Mouse (Mus musculus): ENCODE measurements at regions not wholly inside any gene's neighbourhood (a gene's known extent, or its start where the extent isn't known, plus 50 kb on each side); places are given as distances from the start of the nearest gene placed in this dataset.
"Not testable (repeated sequence)": the region's sequence is repeated elsewhere in the genome, so short reads cannot be mapped to it uniquely, and the experiment has no call there.

DNA sequence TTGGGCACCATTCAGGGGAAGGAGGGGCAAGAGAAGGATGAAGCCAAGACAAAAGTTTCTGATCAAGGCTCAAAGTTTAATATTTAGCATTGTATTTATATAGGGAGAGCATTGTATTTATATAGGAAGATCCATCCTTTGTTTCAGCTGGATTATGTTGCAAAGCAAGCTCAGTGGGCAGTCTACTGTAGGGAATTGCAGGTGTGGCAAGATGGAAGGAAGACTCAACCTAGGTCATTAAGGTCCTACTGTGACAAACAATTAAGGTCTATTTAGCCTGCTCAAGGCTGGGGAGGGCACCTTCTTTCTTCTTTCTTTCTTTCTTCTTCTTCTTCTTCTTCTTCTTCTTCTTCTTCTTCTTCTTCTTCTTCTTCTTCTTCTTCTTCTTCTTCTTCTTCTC, 728.5 kb downstream of the 4930447A16Rik start:
- TF ChIP-seq POLR2A (IDR thresholded peaks at IDR 0.05; ENCODE audit: insufficient read length, low read depth); TCF12 (IDR thresholded peaks at IDR 0.05; ENCODE audit: insufficient read depth, poor library complexity, severe bottlenecking); MYOG (IDR thresholded peaks at IDR 0.05; ENCODE audit: control insufficient read depth in 1 of 3, insufficient read depth in 1 of 3, insufficient read length in 2 of 3, low read depth in 2 of 3); MYOD1 (IDR thresholded peaks at IDR 0.05; ENCODE audit: control insufficient read depth in 1 of 3, insufficient read length in 2 of 3, low read depth in 2 of 3); USF1 (IDR thresholded peaks at IDR 0.05; ENCODE audit: low read depth); E2F4 (IDR thresholded peaks at IDR 0.05; ENCODE audit: insufficient read depth); POLR2AphosphoS2 (IDR thresholded peaks at IDR 0.05; ENCODE audit: insufficient read length, low read depth); CEBPB (IDR thresholded peaks at IDR 0.05; ENCODE audit: insufficient read depth, poor library complexity, severe bottlenecking): not testable (repeated sequence)
